Mouse (Mus musculus) kidney, adult 2 months (tissue): ENCODE data around the gene Atp5d.

ENCODE experiments used
- CTCF ChIP-seq: fragments of 200-500 bp; conservative IDR thresholded peaks from 2 replicates; pipeline ENCODE4 v1.5.1; 2011; ENCODE audit warnings: low read depth, mild to moderate bottlenecking, control low read depth, low read length, moderate library complexity, mixed read lengths; ENCODE audit not compliant: insufficient read depth, insufficient read length
- POLR2A ChIP-seq: fragments of 200-500 bp; IDR thresholded peaks from one replicate; pipeline ENCODE4 v1.6.1; 2011; ENCODE audit warnings: low read depth, low read length, control low read depth

DNA sequence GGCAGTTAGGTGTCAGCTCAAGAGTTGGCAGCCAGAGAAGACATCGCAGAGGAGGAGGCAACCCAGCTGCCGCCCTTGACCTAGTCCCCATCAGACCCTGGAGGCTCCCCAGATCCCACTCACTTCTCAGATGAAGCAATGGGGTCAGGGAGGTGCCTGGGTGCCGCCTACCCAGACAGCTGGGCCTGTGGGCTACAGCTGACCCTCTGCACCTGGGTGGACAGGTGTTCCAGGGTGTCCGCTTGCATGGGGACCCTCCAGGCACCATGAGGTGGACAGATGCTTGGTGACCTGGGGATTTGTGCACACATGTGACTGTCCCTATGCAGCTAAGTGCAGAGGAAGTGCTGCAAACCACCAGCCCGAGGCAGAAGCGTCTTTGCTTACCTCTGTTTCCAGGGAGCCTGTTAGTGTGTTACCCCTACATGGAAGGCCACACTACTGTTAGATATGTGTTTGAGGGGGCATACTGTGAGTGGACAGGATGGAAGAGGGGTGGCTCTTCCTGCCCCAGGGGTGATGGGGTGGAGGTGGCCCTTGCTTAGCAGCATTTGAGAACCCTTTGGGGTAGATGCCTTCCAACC is 24.4 kb downstream of the Atp5d start:
- TF ChIP-seq CTCF (no peak), POLR2A (no peak)
